Mouse (Mus musculus) heart, postnatal 36 days (tissue): Measurements from ENCODE around the gene Map4. TPM values are rescaled to one million over a fixed set of nuclear protein-coding genes. Genes with fewer than 3 reads are reported as not detected.
"Not testable (repeated sequence)": the region's sequence is repeated elsewhere in the genome, so short reads cannot be mapped to it uniquely, and the experiment has no call there.

Source experiments
- DNase-seq, 2 experiments: peaks; one replicate each; pipeline ENCODE4 v3.0.0; 2021 to 2022
- intact Hi-C: fragments of 180-260 bp; cut with DNase I; formaldehyde crosslinking; loops from one replicate; pipeline ENCODE4 v1.15.1; 2025
- total RNA-seq, 2 experiments: library from RNA; stranded (reverse); gene quantifications; 2 replicates each; pipeline ENCODE4 v1.2.3; 2021

Gene Map4
- total RNA-seq, 2 experiments from 2014 or later: 316 to 318 TPM

DNA sequence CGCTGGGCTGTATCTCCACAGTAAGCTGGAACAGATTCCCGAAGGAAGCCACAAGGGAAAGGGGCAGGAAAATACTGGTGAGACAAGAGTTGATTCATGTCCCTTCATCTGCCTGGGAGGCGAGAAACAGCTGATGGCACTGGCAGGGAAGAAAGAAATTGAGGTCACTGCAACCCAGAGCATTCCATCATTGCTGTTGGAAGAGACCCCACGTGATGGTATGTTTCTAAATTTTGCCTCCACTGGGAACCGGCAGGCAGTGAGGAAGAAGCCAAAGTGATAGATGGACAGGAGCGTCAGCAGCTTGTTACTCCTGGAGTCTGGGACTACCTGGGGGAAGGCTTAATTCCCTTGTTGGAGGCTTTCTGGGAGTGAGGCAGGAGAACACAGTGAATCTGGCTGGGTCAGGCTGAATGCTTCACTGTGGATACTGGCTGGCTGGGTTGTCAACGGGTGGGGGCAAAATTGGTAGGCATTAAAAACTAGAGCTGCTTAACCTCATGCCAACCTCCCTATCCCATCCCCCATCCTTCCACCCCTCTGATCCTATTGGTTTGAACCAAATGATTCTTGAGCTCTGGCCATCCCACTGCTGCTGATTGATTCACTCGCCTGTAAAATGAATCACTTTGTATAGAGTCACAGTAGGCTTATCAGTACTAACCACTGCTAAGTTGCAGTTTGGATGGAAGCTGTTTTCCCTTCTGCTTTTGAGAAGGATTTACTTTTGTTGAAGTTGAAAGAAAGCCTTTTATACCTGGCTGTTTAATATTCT, 122.2 kb downstream of the Map4 start:
- intact Hi-C loops: loop anchor here (2.0 kb wide), 1 partner anchor 15 kb away; no protein-coding TSS in a partner anchor
- peak in 1 of 2 experiments; percentile 28 for DNase-seq

DNA sequence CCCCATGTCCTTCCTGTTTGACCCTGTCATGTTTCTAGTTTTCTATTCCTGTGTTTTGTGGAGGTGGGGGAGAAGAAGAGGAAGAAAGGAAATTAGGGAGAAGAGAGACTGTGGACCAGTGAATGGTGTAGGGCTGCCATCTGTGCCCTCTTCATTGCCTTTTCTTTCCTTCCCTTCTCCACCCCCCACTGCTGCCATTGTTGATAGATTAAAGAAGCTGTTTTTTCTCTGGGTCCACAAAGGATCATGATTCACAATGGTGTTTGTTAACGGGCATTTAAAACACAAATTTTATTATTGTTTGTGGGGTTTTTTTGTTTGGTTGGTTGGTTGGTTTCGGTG, 122.8 kb downstream of the Map4 start:
- DNase-seq: no peak
- intact Hi-C loops: loop anchor here (2.0 kb wide), 1 partner anchor 15 kb away; no protein-coding TSS in a partner anchor

DNA sequence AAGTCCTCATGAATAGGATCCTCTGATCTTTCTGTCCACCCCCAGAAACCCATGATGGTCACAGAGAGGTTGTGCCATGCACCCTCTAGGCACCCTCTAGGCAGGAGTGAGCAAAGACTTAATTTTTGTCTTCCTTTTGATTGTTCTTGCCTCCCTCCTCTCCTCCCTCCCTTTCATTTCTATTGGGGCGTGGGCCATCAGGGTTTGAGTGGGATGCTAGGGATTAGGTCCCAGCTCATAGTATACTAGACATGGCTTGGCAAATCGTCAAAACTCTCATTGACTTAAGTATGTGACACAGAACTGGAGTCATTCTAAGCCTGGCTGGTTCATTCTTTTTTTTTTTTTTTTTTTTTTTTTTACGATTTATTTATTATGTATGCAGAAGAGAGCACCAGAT, 123.5 kb downstream of the Map4 start:
- intact Hi-C loops: loop anchor here (2.0 kb wide), 1 partner anchor 14 kb away; no protein-coding TSS in a partner anchor

DNA sequence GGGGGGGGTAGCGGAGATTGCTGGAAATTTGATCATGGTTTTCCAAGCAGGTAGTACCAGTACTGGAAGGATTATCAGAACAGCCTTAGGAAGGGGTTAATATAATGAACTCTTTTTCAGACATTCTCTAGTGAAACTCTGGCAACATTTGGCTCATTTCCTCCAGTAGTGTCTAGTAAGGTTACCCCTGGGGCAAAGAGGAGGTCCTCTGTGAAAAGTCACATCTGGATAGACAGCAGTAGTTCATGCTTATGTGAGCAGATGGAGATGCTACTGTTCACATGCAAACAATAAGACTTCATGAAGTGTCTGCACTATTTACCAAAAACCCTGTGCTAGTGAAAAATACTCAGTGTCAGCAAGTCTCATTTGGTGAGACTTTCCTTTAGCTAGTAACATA, 125.9 kb downstream of the Map4 start:
- intact Hi-C loops: no loop called here
- DNase-seq: no peak

More for the DNA sequence above, 123.5 kb downstream of the Map4 start:
- no peak for DNase-seq

DNA sequence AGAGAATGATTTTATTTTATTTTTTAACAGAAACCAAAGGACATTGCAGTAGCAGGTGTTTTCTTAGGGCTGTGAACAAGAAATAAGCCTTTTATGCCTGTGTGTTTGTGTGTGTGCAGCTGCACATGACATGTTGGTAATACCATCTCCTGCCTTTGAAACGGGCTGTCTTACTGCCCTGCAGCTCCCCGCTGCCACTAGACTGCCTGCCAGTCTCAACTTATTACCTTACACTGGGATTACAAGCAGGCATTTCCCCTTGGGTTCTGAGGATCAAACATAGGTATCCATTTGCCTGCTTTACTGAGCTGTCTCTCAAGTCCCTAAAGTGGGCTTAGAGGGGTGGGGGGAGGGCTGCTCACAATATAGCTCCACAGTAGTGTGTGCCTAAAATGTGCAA, 129.5 kb downstream of the Map4 start:
- DNase-seq: no peak
- intact Hi-C loops: no loop called here

DNA sequence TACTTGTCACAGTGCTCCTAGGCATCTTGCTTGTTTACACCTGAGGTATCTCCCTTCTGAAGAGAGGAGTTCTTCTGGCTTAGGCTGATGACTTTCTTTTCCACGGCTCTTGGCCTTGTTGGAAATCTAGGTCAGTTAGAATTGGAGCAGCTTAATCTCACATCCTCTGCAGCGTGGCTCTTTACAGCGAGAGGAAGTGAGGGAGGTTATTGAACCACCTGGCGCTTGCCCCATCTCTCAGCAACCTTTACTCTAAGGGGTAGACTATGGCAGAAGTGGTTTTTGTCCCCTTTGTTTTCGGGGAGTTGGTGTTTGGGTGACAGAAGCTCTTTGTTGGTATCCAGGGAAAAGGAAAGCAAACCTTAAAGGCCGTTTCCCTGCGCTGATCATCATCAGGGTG, 131.1 kb downstream of the Map4 start:
- intact Hi-C loops: no loop called here
- DNase-seq: no peak

DNA sequence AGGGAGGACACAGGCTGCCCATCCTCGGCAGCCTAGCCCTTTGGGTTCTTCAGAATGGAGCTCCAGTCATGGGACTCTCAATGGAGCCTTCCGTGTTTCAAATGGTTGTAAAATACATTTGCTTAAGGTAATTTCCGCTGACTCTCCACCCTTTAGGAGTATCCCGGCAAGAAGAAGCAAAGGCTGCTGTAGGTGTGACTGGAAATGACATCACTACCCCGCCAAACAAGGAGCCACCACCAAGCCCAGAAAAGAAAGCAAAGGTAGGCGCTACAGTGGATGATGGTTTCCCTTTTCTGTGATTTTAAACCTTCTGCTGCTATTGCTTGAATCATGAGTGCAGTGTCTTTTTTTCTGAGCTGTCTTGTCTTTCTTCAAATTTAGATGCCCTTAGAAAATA, 131.6 kb downstream of the Map4 start:
- intact Hi-C loops: no loop called here

DNA sequence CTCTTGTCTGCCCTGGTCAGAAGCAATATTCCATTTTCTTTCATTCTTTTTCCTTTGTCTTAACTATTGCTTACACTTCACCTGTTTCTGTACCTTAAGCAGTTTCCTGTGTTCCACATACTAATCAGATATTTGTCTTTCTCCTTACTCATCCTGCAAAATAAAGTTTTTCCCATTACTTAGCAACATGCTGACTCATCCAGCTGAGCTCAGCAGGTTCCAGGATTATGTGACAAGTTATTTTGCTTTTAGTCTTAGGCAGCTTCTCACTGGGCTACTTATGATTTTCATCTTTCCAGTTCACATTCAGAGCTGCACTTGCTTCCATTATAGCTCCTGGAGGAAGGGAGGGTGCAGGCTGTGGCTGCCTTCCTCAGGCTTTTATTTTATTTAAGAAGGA, 133.4 kb downstream of the Map4 start:
- intact Hi-C loops: no loop called here
- no peak for DNase-seq

More for the DNA sequence above, 131.6 kb downstream of the Map4 start:
- DNase-seq: no peak

DNA sequence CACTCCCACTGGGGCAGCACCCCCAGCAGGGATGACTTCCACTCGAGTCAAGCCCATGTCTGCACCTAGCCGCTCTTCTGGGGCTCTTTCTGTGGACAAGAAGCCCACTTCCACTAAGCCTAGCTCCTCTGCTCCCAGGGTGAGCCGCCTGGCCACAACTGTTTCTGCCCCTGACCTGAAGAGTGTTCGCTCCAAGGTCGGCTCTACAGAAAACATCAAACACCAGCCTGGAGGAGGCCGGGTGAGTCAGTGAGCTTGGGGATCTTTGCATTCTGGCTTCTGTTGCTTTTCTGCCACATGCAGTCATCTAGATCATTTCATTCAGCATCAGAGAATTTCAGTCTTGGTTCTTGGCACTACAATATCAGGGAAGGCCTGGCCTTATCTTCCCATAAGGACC, 137.5 kb downstream of the Map4 start:
- no peak for DNase-seq
- intact Hi-C loops: loop anchor here (2.0 kb wide), 1 partner anchor 14 kb away; no protein-coding TSS in a partner anchor

DNA sequence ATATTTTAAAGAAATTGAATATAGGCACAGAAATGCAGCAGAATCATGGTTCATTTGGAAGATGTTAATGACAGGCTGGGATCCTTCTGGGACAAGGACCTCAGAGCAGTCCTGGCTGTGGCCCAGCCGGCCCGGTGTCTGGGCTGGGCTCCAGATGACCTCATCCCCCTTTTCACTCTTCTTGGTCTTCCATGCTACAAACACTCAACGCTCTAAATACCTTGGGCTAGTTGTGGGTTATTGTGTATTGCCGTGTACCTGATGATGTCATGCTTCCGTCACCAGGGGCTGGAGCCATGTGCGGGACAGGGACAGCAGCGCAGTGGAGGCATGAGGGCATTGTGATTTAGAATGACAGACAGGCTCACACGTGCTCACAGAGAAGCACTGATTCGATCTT, 139.1 kb downstream of the Map4 start:
- intact Hi-C loops: no loop called here
- DNase-seq: peak; percentile 78 to 79

DNA sequence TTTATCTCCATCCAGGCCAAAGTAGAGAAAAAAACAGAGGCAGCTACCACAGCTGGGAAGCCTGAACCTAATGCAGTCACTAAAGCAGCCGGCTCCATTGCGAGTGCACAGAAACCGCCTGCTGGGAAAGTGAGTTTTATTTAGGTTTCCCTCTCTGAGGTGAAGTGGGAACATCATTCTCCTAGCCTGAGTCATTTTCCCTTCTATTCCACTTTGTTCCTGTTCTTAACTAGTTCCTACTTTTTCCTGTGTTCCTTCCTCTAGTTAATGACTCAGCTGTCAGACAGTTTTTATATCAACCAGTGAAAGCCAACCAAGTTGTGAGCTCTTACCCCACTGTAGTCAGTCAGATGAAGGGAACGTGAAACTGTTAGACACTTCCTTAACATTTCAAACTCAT, 139.8 kb downstream of the Map4 start:
- intact Hi-C loops: no loop called here
- DNase-seq: no peak

DNA sequence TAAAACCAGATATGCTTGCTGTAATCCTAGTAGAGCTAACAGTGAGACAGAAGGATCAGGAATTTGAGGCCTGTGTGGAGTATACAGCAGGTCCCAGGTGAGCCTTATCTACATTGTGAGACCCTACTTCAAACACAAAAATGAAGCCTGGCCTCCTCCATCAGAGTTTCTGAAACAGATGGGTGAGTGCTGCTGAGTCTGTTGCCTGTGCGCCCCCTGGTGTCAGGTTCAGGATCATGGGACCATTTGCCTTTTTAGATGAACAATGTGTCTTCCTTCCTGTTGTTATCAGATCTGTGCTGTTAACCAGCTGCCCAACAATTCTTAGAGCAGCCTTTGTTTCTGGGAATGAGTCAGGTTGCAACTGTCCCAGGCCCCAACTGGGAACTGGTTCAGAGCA, 140.6 kb downstream of the Map4 start:
- DNase-seq: peak; percentile 72 to 80
- intact Hi-C loops: loop anchor here (1.0 kb wide), 2 partner anchors 87 to 178 kb away; no protein-coding TSS in a partner anchor

DNA sequence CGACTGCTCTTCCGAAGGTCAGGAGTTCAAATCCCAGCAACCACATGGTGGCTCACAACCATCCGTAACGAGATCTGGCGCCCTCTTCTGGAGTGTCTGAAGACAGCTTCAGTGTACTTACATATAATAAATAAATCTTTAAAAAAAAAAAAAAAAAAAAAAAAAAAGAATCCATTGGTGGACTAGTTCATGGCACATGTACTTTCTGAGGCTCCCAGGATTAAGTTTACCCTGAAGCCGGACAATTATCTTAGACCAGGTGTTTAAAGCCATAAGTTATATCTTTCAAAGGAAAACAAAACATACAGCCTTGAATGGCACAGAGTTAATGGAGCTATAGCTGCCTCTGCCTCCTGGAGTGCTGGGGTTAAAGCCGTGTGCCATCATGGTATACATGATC, 145.2 kb downstream of the Map4 start:
- intact Hi-C loops, DNase-seq: not testable (repeated sequence)

DNA sequence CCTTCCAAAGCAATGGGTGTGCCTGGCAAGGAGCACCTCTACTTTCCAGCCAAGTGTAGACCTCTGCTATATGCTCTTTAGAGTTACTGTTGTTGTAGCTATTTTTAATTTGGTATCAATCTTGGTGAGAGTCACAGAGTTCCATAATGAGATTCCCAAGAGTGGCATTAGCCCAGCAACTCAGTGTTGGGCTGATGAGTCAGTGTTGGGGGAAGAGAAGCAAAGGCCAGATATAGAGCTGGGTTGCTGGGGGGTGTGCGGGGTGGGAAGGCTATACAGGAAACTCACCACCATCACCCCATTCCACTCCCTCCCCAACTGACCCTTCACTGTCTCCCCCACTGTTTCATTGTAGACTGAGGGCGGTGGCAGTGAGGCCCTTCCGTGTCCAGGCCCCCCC, 149.8 kb downstream of the Map4 start:
- intact Hi-C loops: no loop called here
- DNase-seq: no peak

DNA sequence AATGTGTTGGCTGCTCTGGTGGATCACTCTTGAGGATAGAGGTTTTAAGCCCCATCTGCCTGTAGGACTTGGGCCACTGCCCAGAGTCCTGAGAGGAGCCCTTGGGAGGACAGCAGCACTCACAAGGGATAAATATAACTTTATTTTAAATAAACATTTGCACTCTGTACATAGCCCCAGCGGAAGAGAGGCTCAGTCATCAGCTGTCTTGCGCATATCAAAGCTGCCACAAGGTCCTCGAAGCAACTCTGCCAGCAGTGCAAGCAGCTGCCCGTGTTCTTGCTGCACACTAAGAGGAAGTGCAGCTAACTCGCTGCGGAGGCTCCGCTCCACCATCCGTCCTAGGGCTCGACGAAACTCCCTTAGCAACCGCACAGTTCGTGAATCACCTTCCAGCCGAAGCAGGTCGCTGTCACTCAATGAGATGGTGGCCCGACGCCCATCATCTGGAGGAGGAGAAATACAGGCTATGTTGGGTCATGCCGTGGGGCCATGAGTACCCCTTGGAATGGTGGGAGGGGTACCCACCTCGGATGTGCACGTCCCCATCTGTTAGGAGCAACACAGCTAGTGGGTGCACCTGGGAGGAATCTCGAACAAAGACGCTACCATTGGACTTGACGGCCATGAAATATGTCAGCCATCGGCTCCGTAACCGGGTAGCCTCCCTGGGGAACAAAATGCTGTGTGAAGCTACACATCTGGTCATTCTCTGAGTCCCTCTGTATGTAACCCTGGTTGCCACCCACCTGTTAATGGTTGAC, 153.1 kb downstream of the Map4 start:
- intact Hi-C loops: no loop called here
- peak; percentile 33 to 57 for DNase-seq

DNA sequence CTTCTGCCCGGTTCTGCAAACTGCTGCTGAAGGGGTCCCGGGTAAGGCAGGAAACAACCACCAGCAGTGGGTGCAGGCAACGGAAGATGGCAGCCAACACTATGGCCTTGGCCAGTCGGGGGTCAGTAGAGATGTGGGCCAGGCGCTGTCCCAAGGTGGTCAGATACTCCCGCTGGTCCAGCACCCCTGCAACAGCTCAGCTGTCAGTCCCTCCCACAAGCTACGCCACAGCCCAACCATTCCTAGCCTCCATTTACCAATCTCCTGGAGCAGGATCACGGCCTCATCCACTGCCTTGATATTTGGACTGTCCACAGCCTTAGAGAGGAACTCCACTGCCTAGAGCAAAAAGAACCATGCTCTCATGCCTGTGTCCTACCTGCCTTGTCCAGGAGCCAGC, 154.4 kb downstream of the Map4 start:
- DNase-seq: no peak
- intact Hi-C loops: no loop called here

DNA sequence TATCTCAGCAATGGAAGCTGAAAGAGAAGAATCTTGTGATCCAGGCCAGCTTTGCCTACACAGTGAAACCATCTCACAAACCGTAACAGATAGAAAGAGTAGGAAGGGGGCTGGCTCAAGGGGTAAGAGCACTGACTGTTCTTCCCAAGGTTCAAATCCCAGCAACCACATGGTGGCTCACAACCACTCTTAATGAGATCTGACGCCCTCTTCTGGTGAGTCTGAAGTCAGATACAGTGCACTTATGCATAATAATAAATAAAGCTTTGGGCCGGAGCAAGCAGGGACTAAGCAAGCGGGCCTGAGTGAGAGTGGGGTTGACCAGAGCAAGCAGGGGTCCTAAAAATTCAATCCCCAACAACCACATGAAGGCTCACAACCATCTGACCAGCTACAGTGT, 162.0 kb downstream of the Map4 start:
- DNase-seq: no peak
- intact Hi-C loops: no loop called here

DNA sequence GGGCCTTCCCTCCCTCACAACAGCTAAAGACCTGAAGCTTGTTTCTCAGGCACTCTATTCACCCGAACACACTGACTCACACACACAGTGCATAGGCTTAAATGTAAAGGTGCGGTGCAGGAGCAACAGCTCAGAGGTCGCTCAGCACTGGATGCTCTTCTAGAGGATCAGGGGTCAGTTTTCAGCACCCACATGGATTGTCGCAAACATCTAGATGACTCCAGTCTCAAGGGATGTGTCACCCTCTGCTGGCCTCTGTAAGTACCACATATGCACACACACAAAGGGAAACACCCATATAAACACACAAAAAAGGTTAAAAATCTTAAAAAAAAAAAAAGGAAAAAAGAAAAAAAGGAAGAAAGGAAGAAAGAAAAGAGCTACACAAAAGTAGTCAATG, 163.5 kb downstream of the Map4 start:
- intact Hi-C loops: no loop called here
- DNase-seq: no peak

DNA sequence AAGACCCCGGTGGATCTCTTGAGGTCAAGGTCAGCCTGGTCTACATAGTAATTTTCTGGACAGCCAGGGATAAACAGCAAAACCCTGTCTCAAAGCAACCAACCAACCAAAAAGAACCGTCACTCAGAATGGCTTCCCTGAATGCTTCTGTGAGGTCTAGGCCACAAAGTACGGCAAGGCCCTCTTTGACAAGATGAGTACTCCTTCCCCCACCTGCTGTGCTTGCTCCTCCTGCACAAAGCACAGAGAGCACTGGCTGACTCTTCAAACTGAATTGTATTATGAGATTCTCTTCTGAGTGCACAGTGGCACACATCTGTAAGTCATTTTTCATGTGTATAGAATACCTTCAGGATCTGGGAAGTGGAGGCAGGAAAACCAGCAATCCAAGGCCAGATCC, 166.5 kb downstream of the Map4 start:
- intact Hi-C loops: no loop called here
- DNase-seq: no peak

DNA sequence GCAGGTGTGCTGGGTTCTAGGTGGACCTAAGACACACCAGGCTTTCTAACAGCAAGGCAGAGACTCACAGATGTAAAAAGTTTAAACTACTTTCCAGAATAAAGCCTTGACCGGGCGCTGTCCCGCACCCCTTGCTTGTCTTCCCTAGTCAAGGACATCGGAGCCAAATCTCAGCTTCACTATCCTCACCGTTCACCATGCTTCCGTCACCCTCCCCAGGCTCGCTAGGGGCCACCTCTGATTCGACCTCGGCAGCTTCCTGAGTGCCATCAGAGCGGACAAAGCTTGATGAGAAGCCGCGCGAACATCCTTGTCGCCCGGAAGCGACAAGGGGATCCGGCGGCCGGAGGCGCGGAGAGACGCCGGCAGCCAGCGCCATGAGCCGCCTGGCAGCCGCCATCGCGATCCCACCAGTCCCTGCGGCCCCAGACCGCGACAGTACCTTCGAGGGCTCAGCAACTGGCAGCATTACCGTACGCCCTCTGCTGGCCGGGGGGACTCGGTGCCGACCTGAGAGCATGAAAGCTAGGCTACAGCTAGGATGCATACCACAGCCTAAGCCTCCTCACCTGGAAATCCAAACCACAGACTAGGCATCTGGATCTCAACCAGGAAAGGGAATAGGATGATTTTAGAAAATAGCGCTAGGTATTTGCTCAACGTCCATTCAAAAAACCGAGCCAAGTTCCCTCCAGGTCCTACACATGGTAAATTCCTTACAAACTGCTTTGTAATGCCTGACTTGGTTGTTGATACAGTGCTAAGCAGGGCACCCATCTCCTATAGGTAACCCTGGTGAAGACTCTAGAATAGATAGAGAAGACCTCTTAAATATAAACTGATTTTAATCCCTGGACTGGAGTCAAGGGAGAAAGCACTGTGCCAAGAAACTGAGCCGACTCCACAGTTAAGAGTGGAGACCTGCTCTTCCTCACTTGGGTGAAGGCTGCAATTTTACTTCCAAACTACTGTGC, 169.7 kb downstream of the Map4 start:
- intact Hi-C loops: loop anchor here (1.0 to 10.0 kb wide), 2 partner anchors 194 to 208 kb away; no protein-coding TSS in a partner anchor
- peak; percentile 91 to 94 for DNase-seq
